Mouse (Mus musculus): ENCODE measurements around the gene Gsdma2. TPM values are rescaled to one million over a fixed set of nuclear protein-coding genes. Genes with fewer than 3 reads are reported as not detected.
A peak's percentile ranks its signal among the peaks of the same experiment; 100 is the strongest.
"Not testable (repeated sequence)": the region's sequence is repeated elsewhere in the genome, so short reads cannot be mapped to it uniquely, and the experiment has no call there.

The Gsdma2 gene
- total RNA-seq, 2 experiments from 2014 or later: not detected

DNA sequence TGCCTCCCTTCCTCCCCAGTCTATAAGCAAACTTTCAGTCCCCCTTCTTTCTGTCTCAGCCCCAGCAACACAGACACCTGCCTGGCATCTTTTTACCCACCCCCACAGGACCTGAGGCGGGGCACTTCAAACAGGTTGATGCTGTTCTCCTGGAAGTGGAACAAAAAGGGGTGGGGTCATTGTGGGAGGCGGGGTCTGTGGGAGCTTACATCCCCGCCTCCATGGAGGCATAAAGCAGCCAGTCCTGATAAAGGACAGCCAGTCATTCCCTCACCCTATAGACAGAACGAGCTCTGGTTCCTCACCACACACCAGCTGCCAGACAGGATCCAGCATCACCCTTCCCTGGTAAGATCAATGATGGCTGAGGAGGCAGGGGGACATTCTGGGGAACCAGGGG, 17.5 kb downstream of the Gsdma2 start, which contains the start of gene Gsdma:
TSS of gene Gsdma (plus strand) at position 261 of the 400 bp plus-strand sequence.
- DNase-seq (ENCODE audit: low spot score in 2 of 2): no peak

DNA sequence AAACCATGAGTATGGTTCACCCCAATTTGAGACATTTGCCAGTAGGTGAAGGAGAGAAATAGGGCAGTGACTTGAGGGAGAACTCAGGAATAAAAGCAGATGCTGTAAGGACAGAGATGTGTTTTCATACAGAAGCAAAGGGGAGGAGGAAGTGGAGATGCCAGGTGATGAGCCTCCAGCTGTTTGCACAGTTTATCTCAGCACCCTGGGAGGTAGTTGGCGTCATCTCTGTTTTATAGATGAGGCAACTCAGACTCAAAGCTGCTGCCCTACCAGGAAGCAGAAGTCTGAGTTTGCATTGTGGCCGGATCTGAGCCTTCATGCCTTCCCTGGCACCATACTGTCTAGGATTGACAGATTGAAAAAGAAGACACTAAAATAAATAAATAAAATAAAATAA, 22.4 kb downstream of the Gsdma2 start:
- DNase-seq (ENCODE audit: low spot score in 2 of 2): no peak

DNA sequence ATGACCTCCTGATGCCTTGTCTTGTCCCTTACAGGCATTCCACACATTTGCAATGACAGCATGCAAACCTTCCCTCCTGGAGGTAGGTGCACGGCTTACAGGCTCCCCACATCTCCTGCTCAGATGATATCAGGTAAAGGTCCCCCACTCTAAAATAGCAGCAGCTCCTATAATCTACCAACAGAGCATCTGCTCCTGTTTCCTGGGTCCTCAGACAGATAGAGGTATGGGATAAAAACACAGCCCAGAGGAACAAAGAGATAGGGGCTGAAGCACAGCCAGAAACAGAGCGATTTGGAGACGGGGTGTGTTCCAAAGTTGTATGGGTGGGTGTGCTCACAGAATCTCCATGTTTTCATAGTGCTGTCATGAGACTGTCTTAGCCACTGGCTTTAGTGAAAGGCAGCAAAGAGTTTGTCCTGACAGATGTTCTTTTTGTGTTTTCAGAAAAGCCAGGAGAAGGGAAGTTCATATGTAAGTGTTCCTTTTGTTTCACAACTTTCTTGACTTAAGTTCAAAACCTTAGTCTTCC, 24.8 kb downstream of the Gsdma2 start:
- DNase-seq (ENCODE audit: low spot score in 2 of 2): no peak

DNA sequence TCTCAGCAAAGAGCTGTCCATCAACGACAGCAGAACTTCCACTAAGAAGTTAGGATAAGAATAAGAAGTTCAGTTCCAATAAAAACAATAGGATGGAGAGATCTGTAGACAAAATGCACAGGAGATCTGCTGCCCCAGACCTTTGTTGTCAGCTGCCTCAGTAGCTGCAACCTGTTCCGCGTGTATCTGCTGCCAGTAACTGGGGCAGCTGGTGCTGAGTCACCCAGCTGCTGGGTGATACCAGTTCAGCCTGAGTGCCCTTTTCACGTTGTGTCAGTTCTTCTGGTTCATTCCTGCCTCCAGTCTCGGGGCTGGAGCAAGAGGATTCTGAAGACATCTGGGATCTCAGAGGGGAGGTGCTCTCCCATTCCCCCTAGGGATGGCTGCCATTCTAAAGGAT, 25.3 kb downstream of the Gsdma2 start:
- DNase-seq (ENCODE audit: low spot score in 2 of 2): no peak

DNA sequence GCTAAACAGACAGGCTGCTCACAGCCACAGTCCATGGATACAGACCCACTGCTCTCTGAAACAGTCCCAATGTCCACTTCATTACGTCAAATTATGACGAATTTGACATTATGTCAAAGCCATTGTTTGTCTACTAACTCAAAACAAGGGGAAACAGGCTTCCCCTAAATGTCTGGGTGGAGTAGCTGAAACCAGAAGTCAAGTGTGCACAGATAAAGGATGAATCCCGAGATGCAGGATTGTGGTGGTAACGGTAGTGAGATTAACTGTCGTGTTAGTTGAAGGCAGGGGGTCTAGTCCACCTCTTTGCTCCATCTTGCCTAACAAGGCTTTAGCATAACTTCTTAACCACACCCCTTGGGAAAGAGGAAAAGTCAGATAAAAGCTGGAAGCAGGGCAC, 25.9 kb downstream of the Gsdma2 start:
- no peak for DNase-seq (ENCODE audit: low spot score in 2 of 2)

DNA sequence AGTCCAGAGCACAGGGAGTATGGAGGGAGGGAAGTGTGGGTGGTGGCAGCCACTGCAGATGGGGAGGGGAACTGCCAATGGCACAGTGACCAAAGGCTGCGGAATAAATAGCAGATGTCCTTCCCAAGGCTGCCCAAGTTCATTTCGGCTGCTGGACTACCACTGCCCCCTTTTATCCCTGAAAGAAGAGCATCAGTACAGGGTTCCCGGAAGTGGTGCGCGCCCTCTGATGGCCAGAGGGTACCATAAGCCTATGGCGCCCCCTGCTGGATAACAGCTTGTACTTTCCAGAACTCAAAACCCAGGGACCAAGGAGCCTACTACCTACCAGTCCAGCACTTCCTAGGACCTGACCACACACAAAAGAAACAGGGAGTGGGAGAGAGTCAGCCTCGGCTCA, 26.6 kb downstream of the Gsdma2 start:
- DNase-seq (ENCODE audit: low spot score in 2 of 2): peak; percentile 33 to 59

DNA sequence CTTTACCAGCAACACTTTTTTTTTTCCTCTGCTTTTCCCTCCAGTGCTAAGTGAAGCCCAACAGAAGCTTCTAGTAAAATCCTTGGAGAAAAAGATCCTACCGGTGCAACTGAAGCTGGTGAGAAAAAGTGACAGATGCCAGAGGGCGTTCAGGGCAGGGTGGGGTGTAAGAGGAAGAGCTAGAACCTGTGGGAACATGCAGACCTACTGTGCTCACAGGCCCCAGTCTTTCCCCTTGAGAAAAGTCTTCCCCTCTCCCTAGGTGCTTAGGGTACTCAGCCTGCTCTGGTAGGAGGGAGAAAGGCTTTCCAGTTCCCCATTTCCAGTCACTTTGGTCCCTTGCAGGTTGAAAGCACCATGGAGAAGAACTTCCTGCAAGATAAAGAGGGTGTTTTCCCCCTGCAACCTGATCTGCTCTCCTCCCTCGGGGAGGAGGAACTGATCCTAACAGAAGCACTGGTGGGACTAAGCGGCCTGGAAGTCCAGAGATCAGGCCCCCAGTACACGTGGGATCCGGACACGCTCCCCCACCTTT, 29.3 kb downstream of the Gsdma2 start:
- no peak for DNase-seq (ENCODE audit: low spot score in 2 of 2)

DNA sequence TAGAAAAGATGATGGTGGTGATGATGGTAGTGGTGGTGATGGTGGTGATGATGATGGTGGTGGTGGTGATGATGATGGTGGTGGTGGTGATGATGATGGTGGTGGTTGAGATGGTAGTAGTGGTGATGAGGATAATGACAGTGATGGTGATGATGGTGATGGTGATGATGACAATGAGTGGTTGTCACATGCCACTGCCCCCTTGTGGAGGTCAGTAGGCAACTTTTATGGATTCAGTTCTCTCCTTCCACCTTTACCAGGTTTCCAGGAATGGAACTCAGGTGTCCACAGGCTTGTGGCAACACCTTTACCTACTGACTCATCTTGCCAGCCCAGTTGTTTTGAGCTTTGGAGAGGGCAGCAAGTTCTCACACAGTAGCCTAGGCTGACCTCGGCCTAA, 33.5 kb downstream of the Gsdma2 start:
- no peak for DNase-seq (ENCODE audit: low spot score in 2 of 2)

DNA sequence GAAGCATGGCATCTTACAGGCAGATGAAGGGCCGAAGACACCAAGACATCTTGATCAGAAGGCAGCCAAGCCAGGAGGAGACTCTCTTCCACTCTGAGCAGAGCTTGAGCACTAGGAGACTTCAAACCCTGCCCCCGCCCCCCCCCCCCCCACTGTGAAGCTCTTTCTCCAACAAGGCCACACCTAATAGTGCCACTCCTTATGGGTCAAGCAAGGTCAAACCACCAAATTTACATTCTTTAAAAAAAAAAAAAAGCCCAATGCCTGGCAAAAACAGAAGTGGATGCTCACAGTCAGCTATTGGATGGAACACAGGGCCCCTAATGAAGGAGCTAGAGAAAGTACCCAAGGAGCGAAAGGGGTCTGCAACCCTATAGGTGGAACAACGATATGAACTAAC, 34.0 kb downstream of the Gsdma2 start:
- DNase-seq (ENCODE audit: low spot score in 2 of 2): not testable (repeated sequence)

DNA sequence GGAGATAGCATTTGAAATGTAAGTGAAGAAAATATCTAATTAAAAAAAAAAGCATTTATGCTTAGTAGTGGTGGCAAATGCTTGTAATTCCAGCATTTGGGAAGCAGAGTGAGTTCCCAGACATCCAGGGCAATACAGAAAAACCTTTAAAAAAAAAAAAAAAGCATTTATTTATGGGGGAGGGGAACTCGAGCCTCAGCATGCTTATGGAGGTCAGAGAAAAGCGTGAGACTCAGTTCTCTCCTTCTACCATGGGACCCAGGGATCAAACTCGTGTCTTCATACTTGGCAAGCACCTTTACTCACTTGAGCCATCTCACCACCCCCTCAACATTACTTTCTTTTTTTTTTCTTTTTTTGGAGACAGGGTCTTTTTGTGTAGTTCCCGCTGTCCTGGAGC, 34.6 kb downstream of the Gsdma2 start:
- no peak for DNase-seq (ENCODE audit: low spot score in 2 of 2)

DNA sequence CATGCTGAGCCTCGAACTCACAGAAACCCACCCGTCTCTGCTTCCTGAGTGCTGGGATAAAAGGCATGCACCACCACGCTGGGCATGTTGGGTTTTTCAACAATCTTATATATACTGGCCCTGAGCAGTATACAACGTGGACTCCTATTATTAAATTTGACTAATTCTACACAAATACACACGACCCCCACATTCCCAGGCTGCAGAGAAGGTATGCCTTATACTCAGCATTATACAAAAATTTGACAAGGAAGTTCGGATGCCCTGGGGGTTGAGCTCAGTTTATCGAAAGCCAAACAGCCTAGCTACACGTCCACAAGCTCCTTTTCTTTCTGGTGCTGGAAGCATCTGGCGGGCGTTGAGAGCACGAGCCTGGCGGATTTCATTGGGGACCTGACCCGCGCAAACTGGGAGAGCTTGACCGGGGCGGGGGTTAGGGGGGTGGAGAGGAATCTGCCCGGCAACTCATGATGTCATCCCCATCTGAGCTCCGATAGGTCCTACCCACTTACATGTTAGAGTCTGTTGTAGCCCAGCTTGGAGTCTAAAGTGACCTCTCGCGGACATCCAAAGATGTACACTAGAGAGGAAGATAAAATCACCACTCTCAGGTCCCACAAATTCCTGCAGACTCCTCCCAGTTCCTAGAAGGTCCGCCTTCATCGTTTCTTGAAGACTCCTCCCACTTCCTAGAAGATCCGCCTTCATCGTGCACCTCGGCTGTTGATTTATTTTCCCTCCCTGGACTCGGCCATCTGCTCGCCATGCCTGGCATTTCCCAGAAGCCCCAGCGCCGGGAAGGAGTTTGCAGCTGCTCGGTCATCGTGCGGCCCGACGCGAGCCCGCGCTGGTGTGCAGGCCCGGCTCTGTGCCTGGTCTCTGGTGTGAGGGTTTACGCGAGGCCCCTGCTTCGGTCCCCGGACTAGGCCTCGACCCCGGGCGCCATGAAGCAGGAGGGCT, 35.5 kb downstream of the Gsdma2 start, which contains the start of gene Psmd3:
TSS of gene Psmd3 (plus strand) at position 769 of the 960 bp plus-strand sequence.
- peak; percentile 97 to 98 for DNase-seq (ENCODE audit: low spot score in 2 of 2)

DNA sequence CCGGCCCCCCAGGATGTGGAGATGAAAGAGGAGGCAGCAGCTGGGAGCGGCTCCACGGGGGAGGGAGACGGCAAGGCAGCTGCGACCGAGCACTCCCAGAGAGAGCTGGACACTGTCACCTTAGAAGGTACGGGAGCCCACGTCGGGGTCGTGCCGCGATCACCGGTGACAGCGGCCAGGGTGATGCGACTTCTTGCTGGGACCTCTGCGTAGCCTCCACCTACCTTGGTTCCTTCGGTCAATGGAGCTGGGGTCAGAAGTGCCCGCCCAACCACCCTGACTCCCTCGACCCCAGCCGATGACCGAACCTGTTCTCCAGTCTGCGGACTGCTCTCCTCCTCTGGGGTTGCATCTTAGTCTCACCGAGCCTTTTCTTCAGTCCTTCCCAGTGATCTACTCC, 36.3 kb downstream of the Gsdma2 start:
- DNase-seq (ENCODE audit: low spot score in 2 of 2): no peak

DNA sequence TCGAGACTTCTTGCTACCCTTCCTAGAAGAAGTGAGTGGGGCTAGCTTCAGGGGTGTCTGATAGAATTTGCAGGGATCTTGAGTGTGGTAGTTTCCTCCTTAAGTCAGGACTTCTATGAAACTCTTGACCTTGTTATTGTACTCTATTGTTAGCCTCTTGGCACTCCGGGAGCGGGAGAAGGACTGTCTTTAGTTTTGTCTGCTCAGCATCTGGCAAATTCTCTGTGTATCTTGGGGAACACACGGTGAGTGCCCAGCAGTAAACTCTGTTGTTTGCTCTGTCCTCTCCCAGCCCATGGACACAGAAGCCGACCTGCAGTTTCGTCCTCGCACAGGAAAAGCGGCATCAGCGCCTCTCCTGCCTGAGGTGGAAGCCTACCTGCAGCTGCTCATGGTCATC, 39.1 kb downstream of the Gsdma2 start:
- DNase-seq (ENCODE audit: low spot score in 2 of 2): no peak

DNA sequence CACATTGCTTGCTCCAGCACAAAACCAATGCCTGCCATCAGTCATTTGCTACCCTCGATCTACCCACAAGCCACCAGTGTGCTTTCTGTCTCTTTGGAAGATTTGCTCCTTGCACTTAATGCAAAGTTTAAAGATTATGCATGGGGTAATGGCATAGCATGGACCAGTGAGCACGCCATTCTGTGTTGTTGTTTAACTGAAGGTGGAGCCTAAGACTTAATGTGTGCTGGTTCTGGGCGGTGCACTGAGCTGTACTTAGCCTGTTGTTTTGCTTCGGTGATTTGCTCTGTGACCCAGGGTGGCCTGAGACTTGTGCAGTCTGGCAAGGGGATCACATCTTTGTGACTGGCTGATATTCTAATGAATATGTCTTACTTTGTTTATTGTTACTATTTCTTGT, 40.4 kb downstream of the Gsdma2 start:
- no peak for DNase-seq (ENCODE audit: low spot score in 2 of 2)

DNA sequence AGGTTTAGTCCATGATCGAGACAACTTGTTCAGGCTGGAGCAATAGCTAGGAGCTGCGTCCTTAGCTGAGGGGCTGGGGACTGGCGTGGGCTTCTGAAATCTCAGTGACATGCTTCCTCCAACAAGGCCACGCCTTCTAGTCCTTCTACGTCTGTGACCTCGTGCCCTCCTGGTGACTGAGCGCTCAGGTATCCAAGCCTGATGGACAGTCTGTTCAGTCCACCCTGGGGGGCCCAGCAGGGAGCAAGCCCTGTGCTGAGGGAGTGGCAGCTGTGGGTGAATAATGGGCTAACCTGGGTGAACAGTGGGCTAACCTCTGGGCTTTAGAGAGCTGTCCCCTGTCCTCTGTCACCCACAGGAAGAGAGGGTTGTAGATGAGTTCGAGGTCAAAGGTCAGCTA, 41.5 kb downstream of the Gsdma2 start:
- no peak for DNase-seq (ENCODE audit: low spot score in 2 of 2)

DNA sequence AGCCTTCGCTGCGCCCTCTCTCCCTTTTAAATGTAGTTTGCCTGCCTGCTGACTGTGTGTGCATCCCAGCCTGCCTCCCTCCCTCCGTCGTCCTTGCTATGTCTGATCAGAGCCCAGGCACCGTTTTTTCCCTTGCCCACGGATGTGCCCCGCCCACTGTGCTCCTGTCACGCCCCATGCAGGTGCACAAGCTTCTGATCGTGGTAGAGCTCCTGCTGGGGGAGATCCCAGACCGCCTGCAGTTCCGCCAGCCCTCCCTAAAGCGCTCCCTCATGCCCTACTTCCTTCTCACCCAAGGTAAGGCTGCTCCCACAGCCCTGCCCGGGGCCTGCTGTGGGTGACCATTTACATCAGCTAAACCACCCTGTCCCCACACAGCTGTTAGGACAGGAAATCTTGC, 46.6 kb downstream of the Gsdma2 start:
- no peak for DNase-seq (ENCODE audit: low spot score in 2 of 2)

DNA sequence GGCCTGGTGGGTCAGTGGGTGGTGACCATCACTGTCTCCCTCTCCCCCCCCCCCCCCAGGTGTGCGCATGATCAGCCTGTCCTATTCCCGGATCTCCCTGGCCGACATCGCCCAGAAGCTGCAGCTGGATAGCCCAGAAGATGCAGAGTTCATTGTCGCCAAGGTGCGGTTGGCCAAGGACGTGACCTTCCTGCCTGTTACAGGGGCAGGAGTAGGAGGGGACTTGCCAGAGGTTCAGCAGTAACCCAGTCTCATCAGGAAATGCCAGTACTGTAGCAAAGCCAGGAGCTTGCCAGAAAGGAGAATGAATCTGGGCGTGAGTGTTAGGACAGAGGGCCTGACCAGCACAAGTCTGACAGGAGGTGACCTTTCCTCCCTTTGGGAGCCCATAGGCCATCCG, 47.2 kb downstream of the Gsdma2 start:
- DNase-seq (ENCODE audit: low spot score in 2 of 2): no peak

DNA sequence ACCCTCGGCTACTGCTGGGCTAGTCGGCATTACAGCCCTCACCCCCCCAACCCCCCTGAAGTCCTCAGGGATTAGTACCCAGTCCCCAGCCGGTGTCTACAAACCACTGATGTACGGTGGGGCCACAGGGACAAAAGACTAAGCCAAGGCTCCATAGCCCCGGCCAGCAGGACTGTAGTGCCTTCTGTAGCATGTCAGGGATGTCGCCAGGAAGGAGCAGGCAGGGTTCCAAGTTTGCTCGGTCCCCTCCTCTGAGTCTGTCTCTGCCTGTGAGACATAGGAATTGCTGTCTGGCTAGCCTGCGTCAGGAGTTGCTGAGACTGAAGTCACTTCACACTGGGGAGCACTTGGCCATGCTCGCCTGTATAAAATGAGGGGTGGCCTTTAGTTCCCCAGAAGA, 47.7 kb downstream of the Gsdma2 start:
- DNase-seq (ENCODE audit: low spot score in 2 of 2): no peak

DNA sequence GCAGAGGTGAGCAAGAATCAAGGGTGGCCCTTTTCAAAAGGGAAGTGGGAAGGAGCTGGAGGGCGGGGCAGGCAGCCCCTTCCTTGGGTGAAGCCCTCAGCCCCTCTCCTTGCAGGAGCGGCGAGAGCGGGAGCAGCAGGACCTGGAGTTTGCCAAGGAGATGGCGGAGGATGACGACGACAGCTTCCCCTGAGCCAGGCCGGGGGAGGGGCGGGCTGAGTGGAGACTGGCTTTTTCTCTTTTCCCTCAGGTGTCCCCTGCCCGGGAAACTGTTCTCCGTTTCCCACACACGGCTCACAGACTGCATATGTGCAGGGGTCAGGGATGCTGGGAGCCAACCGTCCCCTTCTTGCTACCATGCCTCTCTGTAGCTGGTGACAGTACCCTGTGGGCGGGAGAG, 48.8 kb downstream of the Gsdma2 start:
- DNase-seq (ENCODE audit: low spot score in 2 of 2): no peak

DNA sequence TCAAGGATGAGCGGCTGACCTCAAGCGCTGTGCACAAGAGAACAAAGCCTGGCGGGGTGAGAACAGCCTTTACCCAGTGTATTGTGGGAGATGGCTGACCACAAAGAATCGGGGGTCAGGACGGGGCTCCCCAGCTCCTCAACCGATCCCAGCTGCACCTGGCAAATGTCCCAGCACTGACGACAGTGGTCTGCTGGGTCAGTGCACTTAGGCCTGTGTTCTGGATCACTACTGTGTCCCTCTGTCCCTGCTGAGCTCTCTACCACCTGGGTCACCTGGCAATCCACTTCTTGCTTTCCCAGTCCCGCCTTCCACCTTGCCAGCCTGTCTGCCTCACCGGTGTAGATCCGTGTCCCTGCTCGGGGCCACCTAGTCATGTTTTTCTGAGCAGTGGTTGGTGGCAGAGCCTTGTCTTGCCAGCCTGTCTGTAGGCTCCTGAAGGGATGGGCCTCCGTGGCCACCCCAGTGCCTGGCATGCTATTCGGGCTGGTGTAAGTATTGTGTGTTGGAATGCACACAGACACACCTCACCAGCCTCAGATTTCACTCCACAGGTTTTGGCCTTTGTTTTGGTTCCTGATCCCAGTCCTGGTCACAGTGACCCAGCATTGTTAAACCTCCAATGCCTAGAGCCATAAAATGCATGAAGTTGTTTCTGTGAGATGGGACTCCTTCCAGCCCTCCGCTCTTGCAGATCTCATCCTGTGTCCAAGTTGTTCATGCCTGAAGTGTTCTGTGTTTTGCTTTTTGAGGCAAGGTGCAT, 50.1 kb downstream of the Gsdma2 start:
- no peak for DNase-seq (ENCODE audit: low spot score in 2 of 2)

DNA sequence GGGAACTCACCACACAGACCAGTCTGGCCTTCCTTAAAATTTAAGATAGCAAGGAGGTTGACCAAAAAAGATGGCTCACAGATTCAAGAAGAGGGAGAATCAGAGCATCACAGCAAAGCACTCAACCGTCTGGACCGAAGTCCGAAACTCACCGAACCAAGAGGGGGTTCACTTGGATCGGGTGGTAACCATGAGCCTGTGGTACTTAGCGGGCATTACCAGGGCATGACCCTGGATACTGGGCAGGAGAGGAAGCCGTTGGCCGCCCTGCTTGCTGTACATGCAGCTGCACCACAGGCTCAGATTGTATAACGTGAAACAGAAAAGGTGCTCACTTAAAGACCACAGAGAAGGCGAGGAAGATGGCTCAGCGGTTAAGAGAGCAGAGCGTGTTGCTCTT, 50.7 kb downstream of the Gsdma2 start:
- no peak for DNase-seq (ENCODE audit: low spot score in 2 of 2)

Data from layer of hippocampus, postnatal 14 days (tissue).